Mouse (Mus musculus) intestine, postnatal 0 days (tissue): ENCODE data around the gene Ttc30a1. TPM values are rescaled to one million over a fixed set of nuclear protein-coding genes. Genes with fewer than 3 reads are reported as not detected.
"Not testable (repeated sequence)": the region's sequence is repeated elsewhere in the genome, so short reads cannot be mapped to it uniquely, and the experiment has no call there.

Experiments used
- ATAC-seq: fragments of 200-750 bp; cut with Nextera tagmentation; 2 replicates; pipeline ENCODE4 v1.8.0; 2017; ENCODE audit warnings: mild to moderate bottlenecking, moderate TSS enrichment, moderate library complexity
- H3K27ac ChIP-seq: fragments of 300-500 bp; sonication (generic); 2 replicates; pipeline ENCODE4 v1.5.1; 2014; ENCODE audit warnings: mild to moderate bottlenecking, low read depth, low read length, moderate library complexity
- H3K27me3 ChIP-seq: fragments of 300-500 bp; sonication (generic); replicated peaks from 2 replicates; pipeline ENCODE4 v1.6.1; 2014; ENCODE audit warnings: low read length, mixed read lengths; ENCODE audit not compliant: control insufficient read depth, insufficient read depth
- H3K36me3 ChIP-seq: fragments of 300-500 bp; sonication (generic); 2 replicates; pipeline ENCODE4 v1.6.1; 2014; ENCODE audit warnings: mild to moderate bottlenecking, moderate library complexity; ENCODE audit not compliant: control insufficient read depth, insufficient read depth
- H3K4me1 ChIP-seq: fragments of 300-500 bp; sonication (generic); replicated peaks from 2 replicates; pipeline ENCODE4 v1.6.1; 2014; ENCODE audit warnings: antibody characterized with exemption, low read length, mixed read lengths; ENCODE audit not compliant: control insufficient read depth, insufficient read depth
- H3K4me2 ChIP-seq: fragments of 300-500 bp; sonication (generic); replicated peaks from 2 replicates; pipeline ENCODE4 v1.6.1; 2014; ENCODE audit warnings: low read depth, mild to moderate bottlenecking, moderate library complexity
- H3K4me3 ChIP-seq: fragments of 300-500 bp; sonication (generic); 2 replicates; pipeline ENCODE4 v1.5.1; 2014; ENCODE audit warnings: low read depth, low read length
- H3K9ac ChIP-seq: fragments of 300-500 bp; sonication (generic); 2 replicates; pipeline ENCODE4 v1.6.1; 2014; ENCODE audit warnings: mild to moderate bottlenecking, low read depth, low read length
- H3K9me3 ChIP-seq: fragments of 300-500 bp; sonication (generic); 2 replicates; pipeline ENCODE4 v1.6.1; 2016; ENCODE audit warnings: mixed run types; ENCODE audit not compliant: control insufficient read depth
- CTCF ChIP-seq: sonication (generic); IDR thresholded peaks from 2 replicates; pipeline ENCODE4 v1.5.1; 2016; ENCODE audit warnings: low read depth, mild to moderate bottlenecking, control low read depth, antibody characterized with exemption, moderate library complexity
- WGBS: fragments of 180-500 bp; shearing (Covaris S2); extraction: QIAGEN DNeasy Blood & Tissue Kit; methylation state at CpG from one replicate; pipeline ENCODE4 v1.1.7; 2014; 5-methylcytosine and 5-hydroxymethylcytosine counted together
- polyA plus RNA-seq: library from polyadenylated mRNA; unstranded; fragments of >200 nt; fragmentation: Nextera tagmentation; extraction: Ambion mirVana; gene quantifications from 2 replicates; pipeline ENCODE4 v1.2.1, GENCODE M21; 2015

Ttc30a1 gene
- polyA plus RNA-seq, 1 experiment from 2014 or later = 2.4 TPM

DNA sequence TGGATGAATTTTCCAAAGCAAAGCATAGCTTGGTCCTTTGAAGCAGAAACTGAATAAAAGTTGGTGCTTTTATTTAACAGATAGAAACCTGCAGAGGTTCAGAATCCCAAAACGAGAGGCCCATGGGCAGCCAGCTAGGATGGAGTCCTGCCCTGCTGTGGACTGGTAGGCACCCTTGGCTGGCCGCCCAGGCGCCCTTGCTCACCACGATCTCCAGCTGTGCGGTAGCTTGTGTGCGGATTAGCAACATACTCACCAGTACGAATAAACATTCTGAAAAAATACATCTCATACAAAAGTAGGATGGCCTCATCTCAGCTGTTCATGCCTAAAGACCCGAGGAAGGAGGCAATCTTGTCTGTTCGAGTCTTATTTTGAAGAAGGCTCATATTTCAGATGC, 6.0 kb upstream of the Ttc30a1 start:
- Histone ChIP-seq H3K36me3 (no peaks in the 10 kb centered on the region), H3K4me2 (no peak overlapping the region), H3K27me3 (no peaks in the 10 kb centered on the region), H3K27ac (no peak overlapping the region), H3K4me1 (no peaks in the 10 kb centered on the region), H3K9ac (no peak overlapping the region), H3K4me3 (no peak overlapping the region), H3K9me3 (no peaks in the 10 kb centered on the region)
- no peak for TF ChIP-seq CTCF
- 70% methylated on average over 9 of the region's 9 CpGs for WGBS
- no peak for ATAC-seq

DNA sequence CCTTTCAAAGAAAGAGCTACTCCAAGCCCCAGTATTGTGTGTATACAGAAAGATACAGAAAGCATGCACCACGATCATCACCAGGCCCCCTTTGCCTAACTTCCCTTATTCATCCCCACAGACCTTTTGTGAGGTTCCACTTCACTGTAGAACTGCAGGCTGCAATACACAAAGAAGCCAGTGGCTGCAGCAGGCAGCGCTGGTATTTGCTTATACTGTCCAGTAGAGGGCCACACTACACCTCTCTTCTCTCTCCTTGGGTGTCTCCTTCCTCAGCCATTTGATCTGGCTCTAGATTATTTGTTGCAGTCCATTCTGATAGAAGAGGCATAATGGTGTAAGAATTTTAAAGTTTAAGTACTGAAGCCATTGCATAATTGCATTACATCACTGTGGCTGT, 3.4 kb upstream of the Ttc30a1 start:
- H3K27ac ChIP-seq = no peak overlapping the region
- no peaks in the 10 kb centered on the region for H3K9me3 ChIP-seq
- H3K27me3 ChIP-seq = no peaks in the 10 kb centered on the region
- H3K9ac ChIP-seq = no peak overlapping the region
- H3K4me3 ChIP-seq = no peak overlapping the region
- 2% methylated on average over 2 of the region's 2 CpGs for WGBS
- peak; percentile 67 for ATAC-seq
- no peaks in the 10 kb centered on the region for H3K36me3 ChIP-seq
- H3K4me1 ChIP-seq = no peaks in the 10 kb centered on the region
- TF ChIP-seq CTCF = peak; percentile 99
- no peak overlapping the region for H3K4me2 ChIP-seq

DNA sequence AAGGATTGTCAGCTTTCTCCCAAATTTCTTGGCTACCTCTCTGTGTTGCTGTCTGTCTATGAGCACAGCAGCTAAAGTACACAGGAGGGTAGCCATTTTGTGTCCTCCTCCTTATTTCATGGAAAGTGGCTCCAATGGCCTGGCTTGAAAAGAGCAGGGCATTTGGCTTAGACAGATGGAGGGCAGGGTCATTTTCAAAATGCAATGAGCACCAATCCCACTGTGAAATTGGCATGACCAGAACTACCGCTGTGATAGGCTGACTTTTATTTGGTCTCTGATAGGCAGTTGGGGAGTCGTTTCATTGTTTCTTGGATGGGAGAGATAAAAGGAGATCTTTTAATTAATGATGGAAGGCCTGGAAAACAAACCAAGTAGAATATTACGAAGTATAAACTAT, 2.1 kb upstream of the Ttc30a1 start:
- WGBS = 73% methylated on average over 3 of the region's 3 CpGs
- H3K36me3 ChIP-seq = no peaks in the 10 kb centered on the region
- no peak for TF ChIP-seq CTCF
- H3K4me1 ChIP-seq = no peaks in the 10 kb centered on the region
- no peak for ATAC-seq
- no peaks in the 10 kb centered on the region for H3K27me3 ChIP-seq
- no peak overlapping the region for H3K9ac ChIP-seq
- H3K4me2 ChIP-seq = no peak overlapping the region
- no peaks in the 10 kb centered on the region for H3K9me3 ChIP-seq
- no peak overlapping the region for H3K4me3 ChIP-seq
- no peak overlapping the region for H3K27ac ChIP-seq

DNA sequence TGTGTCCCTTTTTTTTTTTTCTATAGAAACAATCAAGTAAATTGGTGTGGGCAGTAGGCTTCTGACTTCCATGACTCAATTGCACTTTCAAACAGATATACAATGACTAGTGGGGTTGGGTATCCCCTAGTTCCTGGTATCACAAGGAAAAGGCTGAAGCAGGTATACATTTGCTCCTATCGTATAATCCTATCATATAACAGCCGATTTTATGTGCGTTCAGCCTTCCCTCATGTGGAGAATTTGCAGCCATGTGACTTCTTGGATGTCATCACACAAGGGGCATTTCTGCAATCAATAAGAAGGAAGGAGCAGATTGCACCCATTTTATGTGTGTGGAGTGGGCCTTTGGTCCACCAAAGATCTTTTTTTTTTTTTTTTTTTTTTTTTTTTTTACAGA, 1.3 kb upstream of the Ttc30a1 start:
- ATAC-seq = no peak
- Histone ChIP-seq H3K4me3 (no peak overlapping the region), H3K36me3 (no peaks in the 10 kb centered on the region), H3K4me2 (no peak overlapping the region), H3K27me3 (no peaks in the 10 kb centered on the region), H3K4me1 (no peaks in the 10 kb centered on the region), H3K27ac (no peak overlapping the region), H3K9me3 (no peaks in the 10 kb centered on the region), H3K9ac (no peak overlapping the region)
- 99% methylated on average over 3 of the region's 3 CpGs for WGBS
- no peak for TF ChIP-seq CTCF

DNA sequence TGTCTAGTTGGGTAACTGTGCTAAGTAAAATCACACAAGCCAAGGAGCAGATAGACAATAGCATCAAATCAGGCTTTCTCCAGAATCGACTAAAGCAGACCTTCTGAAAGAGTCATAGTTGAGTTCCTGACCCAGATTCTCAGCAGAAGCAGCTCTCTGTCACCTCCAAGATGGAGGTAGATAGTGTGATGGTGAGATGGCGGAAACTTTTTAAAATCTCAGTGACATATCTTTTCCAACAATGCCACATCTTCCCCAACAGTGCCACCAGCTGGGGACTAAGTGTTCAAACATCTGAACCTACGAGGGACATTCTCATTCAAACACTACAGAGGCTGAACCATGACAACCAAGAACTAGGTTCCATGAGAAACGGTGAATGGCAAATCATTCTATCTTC, 859 bp upstream of the Ttc30a1 start:
- H3K9ac ChIP-seq = no peak overlapping the region
- H3K36me3 ChIP-seq = no peaks in the 10 kb centered on the region
- H3K27ac ChIP-seq = no peak overlapping the region
- no peak overlapping the region for H3K4me2 ChIP-seq
- no peaks in the 10 kb centered on the region for H3K4me1 ChIP-seq
- WGBS = 95% methylated on average over 4 of the region's 4 CpGs
- no peak overlapping the region for H3K4me3 ChIP-seq
- H3K27me3 ChIP-seq = no peaks in the 10 kb centered on the region
- no peak for ATAC-seq
- peak; percentile 30 for TF ChIP-seq CTCF
- no peaks in the 10 kb centered on the region for H3K9me3 ChIP-seq

DNA sequence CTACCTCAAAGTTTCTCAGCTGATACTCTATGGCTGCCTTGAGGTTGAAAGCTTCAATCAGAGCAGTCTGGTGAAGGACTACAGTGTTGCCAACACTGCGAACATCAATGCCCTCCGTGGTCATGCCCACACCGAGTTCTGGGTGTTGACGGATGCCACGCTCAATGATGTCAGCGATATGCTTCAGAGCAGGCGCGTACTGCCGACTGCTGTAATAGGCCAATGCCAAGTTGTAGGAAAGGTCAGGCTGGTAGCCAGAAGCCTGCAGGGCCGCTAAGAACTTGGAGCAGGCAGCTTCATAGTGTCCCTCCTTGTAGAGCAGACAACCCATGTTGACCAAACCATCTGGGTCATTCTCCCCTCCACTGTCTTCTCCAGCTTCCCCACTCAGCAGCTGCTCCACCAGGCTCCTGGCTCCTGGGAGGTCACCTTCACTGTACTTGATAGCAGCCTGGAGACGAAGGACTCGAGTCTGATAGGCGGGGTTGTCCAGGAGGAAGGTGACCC, 781 bp downstream of the Ttc30a1 start:
- 0 out of 2 replicates have a peak overlapping the region, but pooled peaks have one; percentile 18 for H3K9ac ChIP-seq
- H3K4me1 ChIP-seq, H3K27me3 ChIP-seq, H3K36me3 ChIP-seq, ATAC-seq, H3K27ac ChIP-seq, H3K9me3 ChIP-seq: not testable (repeated sequence)
- peak overlapping the region; percentile 70 for H3K4me2 ChIP-seq
- peak overlapping the region; percentile 42 for H3K4me3 ChIP-seq
- WGBS = 93% methylated on average over 13 of the region's 13 CpGs

DNA sequence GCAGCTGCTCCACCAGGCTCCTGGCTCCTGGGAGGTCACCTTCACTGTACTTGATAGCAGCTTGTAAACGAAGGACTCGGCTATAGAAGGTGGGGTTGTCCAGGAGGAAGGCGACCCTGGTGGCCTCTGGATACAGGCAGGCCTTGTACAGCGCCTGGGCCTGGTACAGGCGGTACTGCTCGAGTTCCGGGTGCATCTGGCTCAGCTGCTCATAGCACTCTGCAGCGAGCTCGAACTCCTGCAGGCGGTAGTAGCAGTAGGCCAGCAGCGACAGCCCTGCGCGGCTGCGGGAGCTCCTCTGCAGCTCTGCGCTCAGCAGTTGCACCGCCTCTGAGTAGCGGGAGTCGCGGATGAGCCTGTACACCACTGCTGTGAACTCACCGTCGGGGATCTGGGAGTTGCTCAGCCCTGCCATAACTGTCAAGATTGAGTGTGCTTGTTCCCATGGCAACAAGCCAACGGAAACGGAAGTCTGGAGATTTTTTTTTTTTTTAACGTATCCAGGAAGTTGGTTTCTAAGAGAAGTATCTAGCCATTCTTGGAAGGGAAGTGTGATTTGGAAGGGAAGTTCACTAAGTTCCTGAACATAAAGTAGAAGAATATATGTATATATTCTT, 3.9 kb downstream of the Ttc30a1 start, which contains the start of gene Ttc30a2:
Gene Ttc30a2 (minus strand): TSS at position 419 of the 617 bp plus-strand sequence.
- H3K9me3 ChIP-seq, H3K9ac ChIP-seq, H3K4me3 ChIP-seq, H3K27ac ChIP-seq, H3K4me1 ChIP-seq, H3K27me3 ChIP-seq, H3K36me3 ChIP-seq, H3K4me2 ChIP-seq: not testable (repeated sequence)
- ATAC-seq = peak; percentile 44; the same call in 1 of the 2 replicates
- WGBS = 34% methylated on average over 21 of the region's 24 CpGs

DNA sequence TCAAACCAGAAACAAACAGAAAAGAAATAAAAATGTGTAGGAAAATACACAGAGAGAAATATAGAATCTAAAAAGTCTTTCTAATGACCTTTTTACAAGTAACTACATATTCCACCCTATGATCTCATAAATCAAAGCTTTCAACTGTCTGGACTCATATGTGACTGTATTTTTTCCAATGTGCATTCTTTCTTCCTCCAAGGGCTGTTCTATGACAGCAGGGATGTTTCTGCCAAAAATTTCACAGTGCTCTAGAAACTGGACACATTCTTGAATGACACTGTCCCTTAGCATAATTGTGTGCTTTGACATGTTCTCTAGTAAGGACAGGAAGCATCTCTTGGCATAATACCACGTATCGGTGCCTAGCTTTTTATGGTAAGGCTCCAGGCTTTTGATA, 5.7 kb downstream of the Ttc30a1 start:
- ATAC-seq, H3K27ac ChIP-seq, H3K9me3 ChIP-seq, H3K9ac ChIP-seq, H3K4me2 ChIP-seq, H3K4me3 ChIP-seq, H3K4me1 ChIP-seq, H3K36me3 ChIP-seq, H3K27me3 ChIP-seq: not testable (repeated sequence)
- 78% methylated on average over 2 of the region's 2 CpGs for WGBS
